Mouse (Mus musculus) forebrain, embryonic 13.5 days (tissue): ENCODE data around the gene Gm13178. TPM values are rescaled to one million over a fixed set of nuclear protein-coding genes. Genes with fewer than 3 reads are reported as not detected.

ENCODE experiments used
- ATAC-seq: fragments of 200-750 bp; cut with Nextera tagmentation; 2 replicates; pipeline ENCODE4 v1.8.0; 2017
- H3K27ac ChIP-seq: fragments of 300-500 bp; sonication (generic); 2 replicates; pipeline ENCODE4 v1.5.1; 2015; ENCODE audit warnings: inconsistent platforms, mild to moderate bottlenecking, moderate library complexity
- H3K27me3 ChIP-seq: fragments of 300-500 bp; sonication (generic); 2 replicates; pipeline ENCODE4 v1.6.1; 2015; ENCODE audit warnings: mild to moderate bottlenecking, inconsistent platforms
- H3K36me3 ChIP-seq: fragments of 300-500 bp; sonication (generic); 2 replicates; pipeline ENCODE4 v1.6.1; 2015; ENCODE audit warnings: mild to moderate bottlenecking, inconsistent platforms; ENCODE audit not compliant: poor library complexity, severe bottlenecking
- H3K4me1 ChIP-seq: fragments of 300-500 bp; sonication (generic); 2 replicates; pipeline ENCODE4 v1.6.1; 2015; ENCODE audit warnings: inconsistent platforms
- H3K4me2 ChIP-seq: fragments of 300-500 bp; sonication (generic); 2 replicates; pipeline ENCODE4 v1.6.1; 2015; ENCODE audit warnings: inconsistent platforms, mild to moderate bottlenecking, moderate library complexity
- H3K4me3 ChIP-seq: fragments of 300-500 bp; sonication (generic); 2 replicates; pipeline ENCODE4 v1.5.1; 2015; ENCODE audit warnings: mild to moderate bottlenecking, inconsistent platforms
- H3K9ac ChIP-seq: fragments of 300-500 bp; sonication (generic); 2 replicates; pipeline ENCODE4 v1.6.1; 2015; ENCODE audit warnings: mild to moderate bottlenecking, inconsistent platforms
- H3K9me3 ChIP-seq: fragments of 300-500 bp; sonication (generic); replicated peaks from 2 replicates; pipeline ENCODE4 v1.6.1; 2016; ENCODE audit warnings: inconsistent platforms
- WGBS: fragments of 180-500 bp; shearing (Covaris S2); methylation state at CpG from one replicate; pipeline ENCODE4 v1.1.7; 2015; 5-methylcytosine and 5-hydroxymethylcytosine counted together
- polyA plus RNA-seq: library from polyadenylated mRNA; unstranded; fragments of >200 nt; fragmentation: Nextera tagmentation; extraction: Ambion mirVana; gene quantifications from 2 replicates; pipeline ENCODE4 v1.2.1, GENCODE M21; 2015

The Gm13178 gene
- not detected in 2 replicates for polyA plus RNA-seq

- no peak within 1 kb of the TSS for H3K4me2 ChIP-seq
- H3K4me3 ChIP-seq = no peak within 1 kb of the TSS
- H3K4me1 ChIP-seq = no peaks in the 10 kb centered on the region
- no peaks in the 10 kb centered on the region for H3K36me3 ChIP-seq
- peaks cover 52% of the 10 kb centered on the region for H3K9me3 ChIP-seq
- no peak within 1 kb of the TSS for H3K27ac ChIP-seq
- no peaks in the 10 kb centered on the region for H3K27me3 ChIP-seq
- H3K9ac ChIP-seq = no peak within 1 kb of the TSS
- WGBS = 81% methylated on average over 1 of the region's 1 CpGs
- ATAC-seq = no peak
Measured at GRCm38 (mm10) chr4:144721304-144721703, at the start of gene Gm13178. Gm13178 (minus strand) TSS chr4:144721404.

GRCm38 (mm10) chr4:144765722-144766121, 44.5 kb upstream of the Gm13178 start:
- Histone ChIP-seq H3K27ac (no peak overlapping the region), H3K4me1 (no peaks in the 10 kb centered on the region), H3K4me2 (no peak overlapping the region), H3K36me3 (no peaks in the 10 kb centered on the region), H3K27me3 (no peaks in the 10 kb centered on the region), H3K4me3 (no peak overlapping the region), H3K9ac (no peak overlapping the region), H3K9me3 (peaks cover 6% of the 10 kb centered on the region; the same call in 1 of the 2 replicates)
- whole genome bisulfite sequencing = 46% methylated on average over 2 of the region's 2 CpGs
- ATAC-seq = no peak

- Histone ChIP-seq H3K27ac (no peak overlapping the region), H3K4me3 (no peak overlapping the region), H3K4me2 (no peak overlapping the region), H3K27me3 (no peaks in the 10 kb centered on the region), H3K9ac (no peak overlapping the region), H3K4me1 (no peaks in the 10 kb centered on the region), H3K36me3 (no peaks in the 10 kb centered on the region), H3K9me3 (peaks cover 20% of the 10 kb centered on the region)
- no peak for ATAC-seq
- WGBS = 48% methylated on average over 1 of the region's 1 CpGs
Measured at GRCm38 (mm10) chr4:144749139-144749538, 27.9 kb upstream of the Gm13178 start.

DNA sequence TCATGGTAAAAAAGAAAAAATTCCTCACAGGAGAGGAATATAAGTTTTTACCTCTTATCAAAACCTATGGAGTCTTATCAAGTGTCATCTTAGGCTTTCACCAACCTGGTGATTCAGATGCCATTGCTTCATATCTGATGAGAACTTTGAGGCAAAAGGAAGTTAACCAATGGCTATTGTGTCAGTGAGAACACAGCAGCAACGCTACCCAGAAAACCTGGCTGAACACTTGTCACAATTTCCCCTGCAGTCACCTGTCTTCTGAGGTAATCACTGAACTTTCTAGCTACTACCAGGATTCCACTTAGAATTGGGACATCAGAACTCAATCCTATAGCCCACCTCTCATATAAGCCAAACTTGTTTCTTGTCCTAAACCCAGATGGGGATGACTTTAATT, 1.5 kb downstream of the Gm13178 start:
- no peak for ATAC-seq
- 86% methylated on average over 1 of the region's 1 CpGs for WGBS

DNA sequence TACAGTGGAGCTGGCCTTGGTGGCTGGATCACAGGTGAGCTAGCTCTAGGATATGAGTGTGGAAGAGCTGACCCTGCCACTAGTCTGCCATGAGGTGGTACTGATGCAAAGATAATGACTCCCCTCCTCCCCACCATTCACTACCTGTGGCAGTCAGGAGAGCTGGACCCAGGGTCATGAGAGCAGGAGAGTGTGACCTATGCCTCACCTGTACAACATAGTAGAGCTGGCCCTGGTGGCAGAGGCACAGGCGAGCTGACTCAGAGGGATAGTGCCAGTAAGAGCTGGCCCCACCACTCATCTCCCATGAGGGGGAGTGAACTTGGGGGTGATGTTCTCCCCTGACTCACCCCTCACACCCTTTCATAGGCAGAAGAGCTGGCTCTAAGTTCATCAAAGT, 2.9 kb downstream of the Gm13178 start:
- no peak for ATAC-seq
- Histone ChIP-seq H3K27ac (no peak overlapping the region), H3K4me1 (no peaks in the 10 kb centered on the region), H3K4me2 (no peak overlapping the region), H3K27me3 (no peaks in the 10 kb centered on the region), H3K36me3 (no peaks in the 10 kb centered on the region), H3K9ac (no peak overlapping the region), H3K9me3 (peaks cover 60% of the 10 kb centered on the region), H3K4me3 (no peak overlapping the region)
- WGBS = 87% methylated on average over 1 of the region's 1 CpGs

More for the DNA sequence above, 1.5 kb downstream of the Gm13178 start:
- H3K27me3 ChIP-seq = no peaks in the 10 kb centered on the region
- peaks cover 61% of the 10 kb centered on the region for H3K9me3 ChIP-seq
- H3K27ac ChIP-seq = no peak overlapping the region
- no peak overlapping the region for H3K4me3 ChIP-seq
- no peak overlapping the region for H3K9ac ChIP-seq
- H3K36me3 ChIP-seq = no peaks in the 10 kb centered on the region
- no peaks in the 10 kb centered on the region for H3K4me1 ChIP-seq
- no peak overlapping the region for H3K4me2 ChIP-seq

- Histone ChIP-seq H3K27me3 (no peaks in the 10 kb centered on the region), H3K27ac (no peak within 1 kb of the TSS), H3K36me3 (no peaks in the 10 kb centered on the region), H3K4me2 (no peak within 1 kb of the TSS), H3K4me3 (no peak within 1 kb of the TSS), H3K9me3 (peaks cover 12% of the 10 kb centered on the region), H3K4me1 (no peaks in the 10 kb centered on the region), H3K9ac (no peak within 1 kb of the TSS)
- ATAC-seq = no peak
- WGBS = 52% methylated on average over 2 of the region's 2 CpGs
Measured at GRCm38 (mm10) chr4:144686268-144686667, 34.9 kb downstream of the Gm13178 start, which contains the start of gene Gm436. Gm436 (minus strand) TSS chr4:144686368.

Other genes with a start within 250 kb of the Gm13178 start
- gene 9430007A20Rik, start 201.6 kb downstream of the Gm13178 start, polyA plus RNA-seq = not detected in 2 replicates
- not detected in 2 replicates for gene Gm13124, start 156.3 kb downstream of the Gm13178 start, polyA plus RNA-seq
- gene Aadacl4, start 107.7 kb downstream of the Gm13178 start, polyA plus RNA-seq = not detected in 2 replicates
- not detected in 2 replicates for gene Gm436, start 35.0 kb downstream of the Gm13178 start, polyA plus RNA-seq
- gene Gm438, start 65.2 kb upstream of the Gm13178 start, polyA plus RNA-seq = not detected in 2 replicates
- 5.9 and 6.8 TPM in 2 replicates for gene Dhrs3, start 171.4 kb upstream of the Gm13178 start, polyA plus RNA-seq